Mouse (Mus musculus): Measurements from ENCODE around the gene Hsd17b1. TPM values are rescaled to one million over a fixed set of nuclear protein-coding genes. Genes with fewer than 3 reads are reported as not detected.

The Hsd17b1 gene
- total and polyA plus RNA-seq, 3 experiments, result not detected

- Histone ChIP-seq H3K4me1 (ENCODE audit: control insufficient read depth in 1 of 2, insufficient read depth in 2 of 2, low read length in 2 of 2) (peaks cover 0 to 2% of the 10 kb centered on the region in 2 experiments; a peak in 1 of 4 replicates), H3K36me3 (ENCODE audit: control insufficient read depth in 1 of 2, insufficient read depth in 2 of 2, low read length in 2 of 2) (peaks cover 2 to 24% of the 10 kb centered on the region in 2 experiments; a peak in 3 of 4 replicates), H3K9ac (ENCODE audit: control insufficient read depth, low read depth, low read length, poor library complexity, severe bottlenecking) (peak overlapping the region; percentile 42), H3K4me3 (ENCODE audit: control insufficient read depth in 1 of 2, insufficient read depth in 1 of 2, low read depth in 2 of 2, low read length in 2 of 2) (peak overlapping the region in 1 of 2 experiments; percentile 8; a peak in 1 of 4 replicates), H3K27me3 (ENCODE audit: control insufficient read depth in 1 of 2, insufficient read depth in 2 of 2, low read length in 2 of 2) (no peaks in the 10 kb centered on the region), H3K27ac (ENCODE audit: control insufficient read depth, low read depth, low read length) (0 out of 2 replicates have a peak overlapping the region, but pooled peaks have one; percentile 4), H3K9me3 (replicated peaks; ENCODE audit: insufficient read depth, low read length) (no peaks in the 10 kb centered on the region), H3K79me2 (ENCODE audit: control insufficient read depth, insufficient read depth, low read length, poor library complexity) (no peaks in the 10 kb centered on the region)
- DNase-seq (ENCODE audit: low read depth, low spot score), result no peak
- TF ChIP-seq ZMIZ1 (IDR thresholded peaks at IDR 0.05; ENCODE audit: low read depth, low read length) (peak; percentile 7; the same call in 1 of the 2 replicates), NELFE (IDR thresholded peaks at IDR 0.05; ENCODE audit: low read depth, low read length) (no peak)
Observed at GRCm38 (mm10) chr11:101094930-101095313, 16.7 kb downstream of the Hsd17b1 start.

DNA sequence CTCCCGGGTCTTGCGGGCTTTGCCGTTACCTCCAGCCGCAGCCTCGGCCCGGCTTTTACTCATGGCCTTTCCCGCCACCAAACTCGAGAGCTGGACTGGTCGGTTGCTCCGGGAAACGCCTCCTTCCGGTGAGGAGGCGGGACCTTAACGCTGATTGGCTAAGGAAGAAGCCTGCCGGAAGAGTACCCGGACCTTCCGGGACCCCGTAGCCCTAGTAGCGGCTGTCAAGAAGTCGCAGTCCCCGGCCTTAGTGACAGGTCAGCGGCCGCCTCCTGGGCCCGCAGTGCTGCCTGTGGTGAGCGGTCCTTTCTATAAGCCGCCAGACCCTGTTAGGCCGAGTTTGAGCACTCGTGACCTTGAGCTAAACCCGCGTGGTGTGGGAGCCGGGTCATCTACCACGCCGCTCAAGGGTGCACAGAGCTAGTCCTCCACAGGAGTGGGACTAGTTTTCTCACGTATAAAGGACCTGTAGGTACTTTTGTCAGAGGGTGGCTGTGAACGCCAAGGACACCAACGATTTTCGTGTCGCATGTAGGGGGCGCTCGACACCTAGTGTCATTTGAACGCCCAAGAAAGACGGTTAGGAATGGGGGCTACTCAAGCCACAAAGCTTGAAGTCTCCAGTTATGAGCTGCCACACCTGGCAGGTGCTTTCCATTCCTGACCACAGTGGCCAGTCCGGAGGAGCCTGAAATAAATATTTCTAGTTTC, 17.3 kb downstream of the Hsd17b1 start, which contains the start of gene Psmc3ip:
TSS of gene Psmc3ip (minus strand) at position 123 of the 711 bp plus-strand sequence.
- no peaks in the 10 kb centered on the region for H3K79me2 ChIP-seq (ENCODE audit: control insufficient read depth, insufficient read depth, low read length, poor library complexity)
- DNase-seq (ENCODE audit: low read depth, low spot score), result peak; percentile 90
- H3K27ac ChIP-seq (ENCODE audit: control insufficient read depth, low read depth, low read length), result peak within 1 kb of the TSS; percentile 84
- peaks cover 2 to 29% of the 10 kb centered on the region in 2 experiments; a peak in 3 of 4 replicates for H3K36me3 ChIP-seq (ENCODE audit: control insufficient read depth in 1 of 2, insufficient read depth in 2 of 2, low read length in 2 of 2)
- no peaks in the 10 kb centered on the region for H3K9me3 ChIP-seq (replicated peaks; ENCODE audit: insufficient read depth, low read length)
- peak within 1 kb of the TSS; percentile 63 to 75 for H3K4me3 ChIP-seq (ENCODE audit: control insufficient read depth in 1 of 2, insufficient read depth in 1 of 2, low read depth in 2 of 2, low read length in 2 of 2)
- H3K9ac ChIP-seq (ENCODE audit: control insufficient read depth, low read depth, low read length, poor library complexity, severe bottlenecking), result peak within 1 kb of the TSS; percentile 81
- H3K27me3 ChIP-seq (ENCODE audit: control insufficient read depth in 1 of 2, insufficient read depth in 2 of 2, low read length in 2 of 2), result no peaks in the 10 kb centered on the region
- H3K4me1 ChIP-seq (ENCODE audit: control insufficient read depth in 1 of 2, insufficient read depth in 2 of 2, low read length in 2 of 2), result peaks cover 0 to 2% of the 10 kb centered on the region in 2 experiments; a peak in 1 of 4 replicates
- TF ChIP-seq GABPA (IDR thresholded peaks at IDR 0.05; ENCODE audit: low read depth, low read length), result no peak
- no peak for TF ChIP-seq GATA1 (IDR thresholded peaks at IDR 0.05; ENCODE audit: low read depth, low read length)
- TF ChIP-seq E2F4 (IDR thresholded peaks at IDR 0.05; ENCODE audit: borderline replicate concordance, low read depth, low read length), result peak; percentile 58; the same call in 1 of the 2 replicates
- no peak for TF ChIP-seq JUND (IDR thresholded peaks at IDR 0.05; ENCODE audit: low read depth, low read length)
- TF ChIP-seq NELFE (IDR thresholded peaks at IDR 0.05; ENCODE audit: low read depth, low read length), result peak; percentile 62
- peak; percentile 96 for TF ChIP-seq POLR2AphosphoS2 (IDR thresholded peaks at IDR 0.05; ENCODE audit: low read length)
- no peak for TF ChIP-seq TAL1 (IDR thresholded peaks at IDR 0.05; ENCODE audit: low read length)
- no peak for TF ChIP-seq CHD1 (IDR thresholded peaks at IDR 0.05; ENCODE audit: low read depth, low read length)
- peak; percentile 79 for TF ChIP-seq HCFC1 (IDR thresholded peaks at IDR 0.05; ENCODE audit: low read depth, low read length)
- TF ChIP-seq CTCF (IDR thresholded peaks at IDR 0.05 in 2 of 3, conservative IDR thresholded peaks at IDR 0.05 in 1 of 3; ENCODE audit: control insufficient read depth in 1 of 3, insufficient read depth in 1 of 3, low read depth in 2 of 3, low read length in 3 of 3, poor library complexity in 1 of 3, severe bottlenecking in 1 of 3), result peak; percentile 48 to 69 (median 64); a peak in 5 of 6 replicates
- TF ChIP-seq ZC3H11A (IDR thresholded peaks at IDR 0.05; ENCODE audit: low read depth, low read length), result no peak
- peak; percentile 40; the same call in 1 of the 2 replicates for TF ChIP-seq TCF12 (IDR thresholded peaks at IDR 0.05; ENCODE audit: low read depth, low read length)
- no peak for TF ChIP-seq ZNF384 (IDR thresholded peaks at IDR 0.05; ENCODE audit: low read depth, low read length)
- 0 out of 2 replicates have a peak, but pooled peaks have one; percentile 6 for TF ChIP-seq MYB (IDR thresholded peaks at IDR 0.05; ENCODE audit: low read depth, low read length)
- TF ChIP-seq SMC3 (IDR thresholded peaks at IDR 0.05; ENCODE audit: low read depth, low read length), result peak; percentile 27
- TF ChIP-seq POLR2A (IDR thresholded peaks at IDR 0.05; ENCODE audit: control insufficient read depth in 1 of 2, insufficient read depth in 1 of 2, low read depth in 1 of 2, low read length in 2 of 2, poor library complexity in 1 of 2), result peak; percentile 51 to 74; a peak in 1 of 4 replicates
- TF ChIP-seq KAT2A (conservative IDR thresholded peaks at IDR 0.05; ENCODE audit: low read depth, low read length), result no peak; the same call in 1 of the 2 replicates
- TF ChIP-seq BHLHE40 (IDR thresholded peaks at IDR 0.05; ENCODE audit: borderline replicate concordance, low read depth, low read length), result no peak
- TF ChIP-seq NRF1 (IDR thresholded peaks at IDR 0.05; ENCODE audit: insufficient read depth, low read depth, low read length, poor library complexity, severe bottlenecking), result no peak
- 0 out of 2 replicates have a peak, but pooled peaks have one; percentile 21 for TF ChIP-seq MYC (IDR thresholded peaks at IDR 0.05; ENCODE audit: low read depth, low read length)
- no peak for TF ChIP-seq TBP (IDR thresholded peaks at IDR 0.05; ENCODE audit: low read depth, low read length)
- TF ChIP-seq MXI1 (IDR thresholded peaks at IDR 0.05; ENCODE audit: low read depth, low read length), result peak; percentile 32; the same call in 1 of the 2 replicates
- TF ChIP-seq RCOR1 (IDR thresholded peaks at IDR 0.05; ENCODE audit: low read depth, low read length), result no peak
- no peak; the same call in 1 of the 2 replicates for TF ChIP-seq ZMIZ1 (IDR thresholded peaks at IDR 0.05; ENCODE audit: low read depth, low read length)
- no peak for TF ChIP-seq USF2 (IDR thresholded peaks at IDR 0.05; ENCODE audit: borderline replicate concordance in 1 of 2, insufficient read depth in 1 of 2, low read depth in 1 of 2, low read length in 2 of 2)
- TF ChIP-seq EP300 (IDR thresholded peaks at IDR 0.05; ENCODE audit: low read depth in 1 of 2, low read length in 2 of 2), result no peak; a peak in 1 of 4 replicates
- TF ChIP-seq MAFK (IDR thresholded peaks at IDR 0.05; ENCODE audit: borderline replicate concordance, low read depth, low read length), result no peak
- no peak for TF ChIP-seq UBTF (IDR thresholded peaks at IDR 0.05; ENCODE audit: borderline replicate concordance, insufficient read depth, low read depth, low read length)
- TF ChIP-seq ZKSCAN1 (IDR thresholded peaks at IDR 0.05; ENCODE audit: low read depth, low read length), result no peak

Measured in MEL (cell line).